Comparison of ENCODE assay signal across 23 mouse cellular contexts in the genomic region with DNA sequence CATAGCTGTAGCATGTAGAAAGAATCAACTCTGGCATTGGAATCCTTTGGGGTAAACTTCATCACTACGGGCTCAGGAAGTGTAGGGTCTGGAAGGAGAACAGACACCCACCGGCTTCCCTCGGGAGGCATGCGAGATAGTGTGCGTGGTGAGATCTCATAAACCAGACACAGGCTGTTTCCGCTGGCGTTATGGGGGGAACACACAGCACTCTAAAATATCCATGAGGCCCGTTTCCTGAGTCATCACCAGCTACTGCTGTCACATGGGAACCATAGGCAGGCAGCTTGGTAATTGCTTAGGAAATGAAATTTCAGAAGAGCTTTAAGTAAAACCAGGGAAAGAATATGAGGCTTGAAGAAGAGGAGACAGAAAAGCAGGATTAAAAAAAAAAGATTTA. TPM values are rescaled to one million over a fixed set of nuclear protein-coding genes. Genes with fewer than 3 reads are reported as not detected.
DNase-seq lines count a peak whose midpoint lies in the region; ATAC-seq lines count a peak whose summit lies in the region.
"Had no signal": no experiment of that assay in that cellular context is flagged by ENCODE, and none has a peak within 500 bp of the region (broad histone marks: within the 10 kb centered on the region; RNA-seq: fewer than 3 reads in every experiment).

No protein-coding gene starts in this region.

- ATAC-seq in neural tube, embryonic 15.5 days (ENCODE audit: low FRiP score): peak; percentile 50; the same call in 1 of the 2 replicates
- ATAC-seq: CD4-positive, CD25-positive, alpha-beta regulatory T cell, adult 4 months; forebrain, embryonic 13.5 days had no signal

- no peaks in the 10 kb centered on the region for H3K36me3 ChIP-seq in neural tube, embryonic 15.5 days
- H3K36me3 ChIP-seq: embryonic facial prominence, embryonic 10.5 days; G1E; heart, embryonic 15.5 days; limb, embryonic 10.5 days; neural tube, embryonic 12.5 days had no signal

- H3K4me3 ChIP-seq in neural tube, embryonic 15.5 days (replicated peaks): no peak overlapping the region
- H3K4me3 ChIP-seq: embryonic facial prominence, embryonic 10.5 days; forebrain, embryonic 13.5 days; heart, embryonic 15.5 days; hindbrain, embryonic 10.5 days; limb, embryonic 10.5 days; neural tube, embryonic 12.5 days had no signal

- no peaks in the 10 kb centered on the region for H3K27me3 ChIP-seq in neural tube, embryonic 15.5 days (replicated peaks)
- H3K27me3 ChIP-seq: forebrain, embryonic 13.5 days; heart, embryonic 15.5 days; neural tube, embryonic 12.5 days had no signal

- peak; percentile 29 to 43 for DNase-seq in left cerebral cortex, adult 18-20 months (ENCODE audit: low spot score in 2 of 2)
- no peak for DNase-seq in left cerebral cortex, postnatal 10 days (ENCODE audit: extremely low spot score in 1 of 2, low spot score in 2 of 2)
- DNase-seq in 416B (ENCODE audit: low read depth): peak; percentile 25
- peak; percentile 11 for DNase-seq in MN1 (ENCODE audit: low spot score)
- DNase-seq in adrenal gland, adult 2 months: no peak
- DNase-seq in thymus, adult 18-20 months: no peak
- DNase-seq: adrenal gland, adult 8-10 months; cerebellum, adult 18-20 months; gastrocnemius, postnatal 10 days; heart, adult 18-20 months; kidney, adult 9 months; kidney, postnatal 36 days; lung, postnatal 14 days; spleen, adult 18-20 months had no signal

- no peak overlapping the region for H3K4me2 ChIP-seq in neural tube, embryonic 15.5 days
- H3K4me2 ChIP-seq: forebrain, embryonic 13.5 days; heart, embryonic 15.5 days; neural tube, embryonic 12.5 days had no signal

- peak overlapping the region; percentile 49; the same call in 1 of the 2 replicates for H3K27ac ChIP-seq in neural tube, embryonic 15.5 days (replicated peaks)
- H3K27ac ChIP-seq: embryonic facial prominence, embryonic 10.5 days; forebrain, embryonic 13.5 days; heart, embryonic 15.5 days; hindbrain, embryonic 10.5 days; limb, embryonic 10.5 days; neural tube, embryonic 12.5 days had no signal

- no peak overlapping the region for H3K9ac ChIP-seq in neural tube, embryonic 15.5 days (replicated peaks)
- H3K9ac ChIP-seq: forebrain, embryonic 13.5 days; heart, embryonic 15.5 days; neural tube, embryonic 12.5 days had no signal

- WGBS in neural tube, embryonic 15.5 days: 43% methylated on average over 8 of the region's 8 CpGs

- H3K9me3 ChIP-seq in neural tube, embryonic 15.5 days (replicated peaks): no peaks in the 10 kb centered on the region
- H3K9me3 ChIP-seq: embryonic facial prominence, embryonic 10.5 days; forebrain, embryonic 13.5 days; G1E; heart, embryonic 15.5 days; hindbrain, embryonic 10.5 days; limb, embryonic 10.5 days; neural tube, embryonic 12.5 days had no signal

- H3K4me1 ChIP-seq in neural tube, embryonic 15.5 days: peaks cover 12% of the 10 kb centered on the region; the same call in 1 of the 2 replicates
- H3K4me1 ChIP-seq: heart, embryonic 15.5 days; hindbrain, embryonic 10.5 days; neural tube, embryonic 12.5 days had no signal

- intact Hi-C loops in left cerebral cortex, postnatal 10 days (cut with DNase I): no loop called here

RNA-seq across cellular contexts. Expression of a gene that starts 4.5 kb away (rescaled TPM):
- total RNA-seq in left cerebral cortex, adult 18-20 months (2021): 1 to 10 TPM in 1 of 2 experiments, under 1 TPM in 1; 0.88 to 1.9 TPM
- under 1 TPM; 0.17 to 0.55 TPM for total RNA-seq in left cerebral cortex, postnatal 10 days (2021)
- 1.9 and 2.1 TPM in 2 replicates for polyA plus RNA-seq in neural tube, embryonic 15.5 days (2015; fragmentation: Nextera tagmentation; extraction: Ambion mirVana)
- total RNA-seq in adrenal gland, adult 2 months (2021): under 1 TPM; 0.26 to 0.52 TPM
- polyA plus RNA-seq in adrenal gland, adult 2 months (2012; rRNA removed): 0.12 and 0.44 TPM in 2 replicates
- polyA plus RNA-seq: G1E had no signal

Comparison
In these comparisons a context has a peak if more than half of its experiments do, and no peak if none do; other contexts are left out.
1. DNase-seq: peak in left cerebral cortex, adult 18-20 months (2 of 2), 416B (single experiment) and MN1 (single experiment); none in left cerebral cortex, postnatal 10 days (0 of 2), adrenal gland, adult 2 months (single experiment) and thymus, adult 18-20 months (0 of 2).